Mouse (Mus musculus): ENCODE measurements around the gene Kcnj2.

GRCm38 (mm10) chr11:111108130-111108529 lies 42.2 kb downstream of the Kcnj2 start:
- TF ChIP-seq CHD2 (IDR thresholded peaks at IDR 0.05; ENCODE audit: low read depth, low read length) = no peak
- no peak for TF ChIP-seq ZC3H11A (IDR thresholded peaks at IDR 0.05; ENCODE audit: borderline replicate concordance, low read depth, low read length)
- no peak for TF ChIP-seq ZNF384 (IDR thresholded peaks at IDR 0.05; ENCODE audit: low read depth, low read length)

Data from ES-E14 (cell line).